Mouse (Mus musculus): ENCODE data around the gene Pigo. TPM values are rescaled to one million over a fixed set of nuclear protein-coding genes. Genes with fewer than 3 reads are reported as not detected.

Gene Pigo
- polyA plus RNA-seq, 1 experiment from 2014 or later: 27.5 TPM

- no peaks in the 10 kb centered on the region for H3K36me3 ChIP-seq
- peaks cover 30% of the 10 kb centered on the region for H3K4me1 ChIP-seq
- H3K27me3 ChIP-seq (ENCODE audit: low read depth, poor library complexity, severe bottlenecking): no peaks in the 10 kb centered on the region
- DNase-seq (ENCODE audit: low spot score): no peak
- peak overlapping the region; percentile 58 for H3K4me3 ChIP-seq
- no peaks in the 10 kb centered on the region for H3K9me3 ChIP-seq (replicated peaks)
- H3K27ac ChIP-seq: peak overlapping the region; percentile 63
- 7% methylated on average over 13 of the region's 13 CpGs for WGBS
These were observed 19.7 kb upstream of the Pigo start for GRCm38 (mm10) chr4:43045285-43045658.

- no peaks in the 10 kb centered on the region for H3K27me3 ChIP-seq (ENCODE audit: low read depth, poor library complexity, severe bottlenecking)
- H3K4me1 ChIP-seq: peaks cover 36% of the 10 kb centered on the region
- no peaks in the 10 kb centered on the region for H3K36me3 ChIP-seq
- 41% methylated on average over 4 of the region's 4 CpGs for WGBS
- no peak for DNase-seq (ENCODE audit: low spot score)
- peak overlapping the region; percentile 61 for H3K27ac ChIP-seq
- H3K9me3 ChIP-seq (replicated peaks): no peaks in the 10 kb centered on the region
- H3K4me3 ChIP-seq: peak overlapping the region; percentile 58
These were observed 19.1 kb upstream of the Pigo start for GRCm38 (mm10) chr4:43044673-43045072.

GRCm38 (mm10) chr4:43043644-43044357 is 18.2 kb upstream of the Pigo start:
- no peak for DNase-seq (ENCODE audit: low spot score)
- 22% methylated on average over 7 of the region's 7 CpGs for WGBS
- H3K9me3 ChIP-seq (replicated peaks): no peaks in the 10 kb centered on the region
- no peaks in the 10 kb centered on the region for H3K36me3 ChIP-seq
- peak overlapping the region; percentile 18 for H3K4me3 ChIP-seq
- peaks cover 44% of the 10 kb centered on the region for H3K4me1 ChIP-seq
- H3K27me3 ChIP-seq (ENCODE audit: low read depth, poor library complexity, severe bottlenecking): 0 out of 2 replicates have a peak, but pooled peaks cover 3% of the 10 kb centered on the region
- peak overlapping the region; percentile 61 for H3K27ac ChIP-seq

- 79% methylated on average over 9 of the region's 9 CpGs for WGBS
- Histone ChIP-seq H3K27me3 (ENCODE audit: low read depth, poor library complexity, severe bottlenecking) (0 out of 2 replicates have a peak, but pooled peaks cover 3% of the 10 kb centered on the region), H3K36me3 (peaks cover 7% of the 10 kb centered on the region), H3K9me3 (replicated peaks) (no peaks in the 10 kb centered on the region), H3K27ac (peak overlapping the region; percentile 19; the same call in 1 of the 2 replicates), H3K4me1 (peaks cover 45% of the 10 kb centered on the region), H3K4me3 (0 out of 2 replicates have a peak overlapping the region, but pooled peaks have one; percentile 72)
- no peak for DNase-seq (ENCODE audit: low spot score)
These were observed 15.4 kb upstream of the Pigo start for GRCm38 (mm10) chr4:43040881-43041547.

- peaks cover 11% of the 10 kb centered on the region for H3K36me3 ChIP-seq
- H3K4me3 ChIP-seq: peak overlapping the region; percentile 72
- peaks cover 39% of the 10 kb centered on the region for H3K4me1 ChIP-seq
- DNase-seq (ENCODE audit: low spot score): peak; percentile 95
- H3K9me3 ChIP-seq (replicated peaks): no peaks in the 10 kb centered on the region
- peak overlapping the region; percentile 85 for H3K27ac ChIP-seq
- H3K27me3 ChIP-seq (ENCODE audit: low read depth, poor library complexity, severe bottlenecking): 0 out of 2 replicates have a peak, but pooled peaks cover 3% of the 10 kb centered on the region
- WGBS: under 1% methylated on average over 25 of the region's 25 CpGs
These were observed 14.5 kb upstream of the Pigo start for GRCm38 (mm10) chr4:43040114-43040572.

- WGBS: 6% methylated on average over 11 of the region's 11 CpGs
- no peak for DNase-seq (ENCODE audit: low spot score)
- Histone ChIP-seq H3K9me3 (replicated peaks) (no peaks in the 10 kb centered on the region), H3K36me3 (peaks cover 13% of the 10 kb centered on the region), H3K4me3 (peak overlapping the region; percentile 72), H3K27me3 (ENCODE audit: low read depth, poor library complexity, severe bottlenecking) (0 out of 2 replicates have a peak, but pooled peaks cover 3% of the 10 kb centered on the region), H3K27ac (peak overlapping the region; percentile 85), H3K4me1 (peaks cover 34% of the 10 kb centered on the region)
These were observed 14.0 kb upstream of the Pigo start for GRCm38 (mm10) chr4:43039609-43040008.

GRCm38 (mm10) chr4:43038567-43039495 is 13.2 kb upstream of the Pigo start:
- no peak for DNase-seq (ENCODE audit: low spot score)
- peaks cover 21% of the 10 kb centered on the region for H3K36me3 ChIP-seq
- peak overlapping the region; percentile 72 for H3K4me3 ChIP-seq
- H3K27me3 ChIP-seq (ENCODE audit: low read depth, poor library complexity, severe bottlenecking): 0 out of 2 replicates have a peak, but pooled peaks cover 3% of the 10 kb centered on the region
- peaks cover 26% of the 10 kb centered on the region for H3K4me1 ChIP-seq
- 60% methylated on average over 15 of the region's 15 CpGs for WGBS
- H3K27ac ChIP-seq: no peak overlapping the region
- H3K9me3 ChIP-seq (replicated peaks): no peaks in the 10 kb centered on the region

GRCm38 (mm10) chr4:43037860-43038566 is 12.4 kb upstream of the Pigo start:
- 68% methylated on average over 4 of the region's 4 CpGs for WGBS

GRCm38 (mm10) chr4:43036356-43036755 is 10.7 kb upstream of the Pigo start:
- H3K4me3 ChIP-seq: no peak overlapping the region
- no peak for DNase-seq (ENCODE audit: low spot score)
- peaks cover 30% of the 10 kb centered on the region for H3K4me1 ChIP-seq
- WGBS: 88% methylated on average over 10 of the region's 10 CpGs
- H3K9me3 ChIP-seq (replicated peaks): no peaks in the 10 kb centered on the region
- no peak overlapping the region for H3K27ac ChIP-seq
- peaks cover 29% of the 10 kb centered on the region for H3K36me3 ChIP-seq
- 0 out of 2 replicates have a peak, but pooled peaks cover 3% of the 10 kb centered on the region for H3K27me3 ChIP-seq (ENCODE audit: low read depth, poor library complexity, severe bottlenecking)

More at GRCm38 (mm10) chr4:43037860-43038566, 12.4 kb upstream of the Pigo start:
- no peak overlapping the region for H3K27ac ChIP-seq
- H3K4me3 ChIP-seq: no peak overlapping the region
- 0 out of 2 replicates have a peak, but pooled peaks cover 3% of the 10 kb centered on the region for H3K27me3 ChIP-seq (ENCODE audit: low read depth, poor library complexity, severe bottlenecking)
- H3K36me3 ChIP-seq: peaks cover 29% of the 10 kb centered on the region
- no peaks in the 10 kb centered on the region for H3K9me3 ChIP-seq (replicated peaks)
- DNase-seq (ENCODE audit: low spot score): no peak
- peaks cover 24% of the 10 kb centered on the region for H3K4me1 ChIP-seq

GRCm38 (mm10) chr4:43035851-43036250 is 10.2 kb upstream of the Pigo start:
- H3K4me1 ChIP-seq: peaks cover 29% of the 10 kb centered on the region
- H3K36me3 ChIP-seq: peaks cover 29% of the 10 kb centered on the region
- WGBS: 89% methylated on average over 6 of the region's 6 CpGs
- H3K27me3 ChIP-seq (ENCODE audit: low read depth, poor library complexity, severe bottlenecking): 0 out of 2 replicates have a peak, but pooled peaks cover 3% of the 10 kb centered on the region
- no peak overlapping the region for H3K4me3 ChIP-seq
- no peaks in the 10 kb centered on the region for H3K9me3 ChIP-seq (replicated peaks)
- no peak overlapping the region for H3K27ac ChIP-seq
- no peak for DNase-seq (ENCODE audit: low spot score)

GRCm38 (mm10) chr4:43033481-43033880 is 7.9 kb upstream of the Pigo start:
- no peak overlapping the region for H3K4me3 ChIP-seq
- H3K36me3 ChIP-seq: peaks cover 47% of the 10 kb centered on the region
- H3K9me3 ChIP-seq (replicated peaks): no peaks in the 10 kb centered on the region
- no peaks in the 10 kb centered on the region for H3K27me3 ChIP-seq (ENCODE audit: low read depth, poor library complexity, severe bottlenecking)
- DNase-seq (ENCODE audit: low spot score): no peak
- WGBS: 86% methylated on average over 14 of the region's 14 CpGs
- H3K27ac ChIP-seq: no peak overlapping the region
- peaks cover 22% of the 10 kb centered on the region for H3K4me1 ChIP-seq

- Histone ChIP-seq H3K36me3 (peaks cover 56% of the 10 kb centered on the region), H3K9me3 (replicated peaks) (no peaks in the 10 kb centered on the region), H3K27ac (no peak overlapping the region), H3K4me3 (no peak overlapping the region), H3K27me3 (ENCODE audit: low read depth, poor library complexity, severe bottlenecking) (no peaks in the 10 kb centered on the region), H3K4me1 (peaks cover 22% of the 10 kb centered on the region)
- WGBS: 93% methylated on average over 1 of the region's 1 CpGs
- DNase-seq (ENCODE audit: low spot score): no peak
These were observed 6.9 kb upstream of the Pigo start for GRCm38 (mm10) chr4:43032501-43032900.
